Mouse (Mus musculus) right cerebral cortex, postnatal 4 days (tissue): ENCODE measurements at regions not wholly inside any gene's neighbourhood (a gene's known extent, or its start where the extent isn't known, plus 50 kb on each side); places are given as distances from the start of the nearest gene placed in this dataset.

Experiments used
- DNase-seq: peaks from one replicate; pipeline ENCODE4 v3.0.0-alpha.2; 2022

- no peak for DNase-seq
These were observed 120.8 kb upstream of the Lmcd1 start for GRCm38 (mm10) chr6:112152535-112153364.

GRCm38 (mm10) chr6:112167487-112167886 is 106.1 kb upstream of the Lmcd1 start:
- no peak for DNase-seq

GRCm38 (mm10) chr6:112176344-112176743 is 97.2 kb upstream of the Lmcd1 start:
- no peak for DNase-seq

GRCm38 (mm10) chr6:112187636-112188035 is 85.9 kb upstream of the Lmcd1 start:
- DNase-seq = no peak

- DNase-seq = peak; percentile 79
These were observed 82.5 kb upstream of the Lmcd1 start for GRCm38 (mm10) chr6:112191032-112191431.

- DNase-seq = peak; percentile 86
These were observed 76.1 kb upstream of the Lmcd1 start for GRCm38 (mm10) chr6:112197445-112197844.

- no peak for DNase-seq
These were observed 74.3 kb upstream of the Lmcd1 start for GRCm38 (mm10) chr6:112199241-112199640.

- DNase-seq = no peak
These were observed 71.4 kb upstream of the Lmcd1 start for GRCm38 (mm10) chr6:112202120-112202519.

- DNase-seq = peak; percentile 26
These were observed 70.2 kb upstream of the Lmcd1 start for GRCm38 (mm10) chr6:112203321-112203720.

GRCm38 (mm10) chr6:112204956-112205355 is 68.6 kb upstream of the Lmcd1 start:
- DNase-seq = no peak

GRCm38 (mm10) chr6:112205420-112205995 is 68.0 kb upstream of the Lmcd1 start:
- DNase-seq = no peak

- DNase-seq = no peak
These were observed 66.3 kb upstream of the Lmcd1 start for GRCm38 (mm10) chr6:112207229-112207628.

GRCm38 (mm10) chr6:112210238-112210950 is 63.2 kb upstream of the Lmcd1 start:
- peak; percentile 37 for DNase-seq

GRCm38 (mm10) chr6:112216868-112217267 is 56.7 kb upstream of the Lmcd1 start:
- DNase-seq = no peak

GRCm38 (mm10) chr6:112218248-112218647 is 55.3 kb upstream of the Lmcd1 start:
- DNase-seq = no peak

- no peak for DNase-seq
These were observed 53.9 kb upstream of the Lmcd1 start for GRCm38 (mm10) chr6:112219641-112220040.

- DNase-seq = no peak
These were observed 53.4 kb upstream of the Lmcd1 start for GRCm38 (mm10) chr6:112220149-112220548.

GRCm38 (mm10) chr6:112221373-112221772 is 52.2 kb upstream of the Lmcd1 start:
- no peak for DNase-seq

GRCm38 (mm10) chr6:112223325-112223724 is 50.2 kb upstream of the Lmcd1 start:
- no peak for DNase-seq
